Mouse (Mus musculus): ENCODE measurements around the gene Hspb6. TPM values are rescaled to one million over a fixed set of nuclear protein-coding genes. Genes with fewer than 3 reads are reported as not detected.
A peak's percentile ranks its signal among the peaks of the same experiment; 100 is the strongest.

Gene Hspb6
- 6.1 and 6.9 TPM in 2 replicates for polyA plus RNA-seq (2014; fragmentation: Nextera tagmentation; extraction: Ambion mirVana)

DNA sequence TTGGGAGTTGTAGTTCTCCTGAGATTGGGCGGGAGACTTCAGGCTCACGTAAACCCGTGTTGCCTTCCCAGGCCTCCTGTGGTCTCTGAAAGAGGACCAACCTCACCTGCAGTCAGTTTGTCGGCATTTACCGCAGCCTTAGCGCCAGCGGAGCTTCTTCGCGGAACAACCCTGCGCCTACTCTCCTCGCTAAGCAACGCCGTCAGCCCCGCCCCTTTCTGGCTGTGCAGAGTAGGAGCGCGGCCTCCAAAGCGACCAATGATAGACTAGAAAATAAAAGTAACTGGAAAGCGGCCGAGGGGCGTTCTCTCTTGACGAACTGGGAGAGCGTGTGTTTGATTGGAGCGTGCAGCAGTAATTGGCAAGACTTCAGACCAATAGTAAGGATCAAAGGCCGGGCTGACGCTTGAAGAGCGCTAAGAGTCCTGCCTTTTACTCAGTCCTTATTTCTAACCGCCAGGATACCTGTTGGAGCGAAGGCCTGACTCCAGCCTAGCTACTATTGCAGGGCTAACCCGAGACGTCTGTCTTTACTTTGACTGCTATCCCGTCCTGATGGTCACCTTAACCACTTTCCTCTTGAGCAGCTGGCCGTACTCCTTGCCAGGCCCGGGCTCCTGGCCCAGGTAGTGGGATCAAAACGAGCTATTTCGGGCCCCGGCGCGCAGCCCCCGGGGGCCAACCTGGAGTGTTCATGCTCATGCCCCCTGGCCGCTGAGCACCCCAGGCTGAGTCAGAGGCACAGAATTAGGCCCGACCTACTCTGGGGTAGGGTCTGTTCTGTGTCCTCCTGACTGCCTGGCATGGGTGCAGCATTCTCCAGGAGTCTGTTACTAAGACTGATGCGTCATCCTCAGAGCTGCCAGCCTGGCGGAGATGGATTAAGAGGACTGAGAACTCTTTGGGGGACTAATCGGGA is at the start of gene Hspb6, which contains the start of gene Proser3:
Gene Hspb6, plus strand, starts transcription at position 77 of the 919 bp plus-strand sequence.
Gene Proser3, minus strand, starts transcription at position 198 of the 919 bp plus-strand sequence.
- WGBS = under 1% methylated on average over 44 of the region's 44 CpGs
- H3K27me3 ChIP-seq (ENCODE audit: control insufficient read depth, insufficient read depth, low read length) = no peaks in the 10 kb centered on the region
- H3K9me3 ChIP-seq (ENCODE audit: control insufficient read depth, low read length) = no peaks in the 10 kb centered on the region
- H3K4me2 ChIP-seq (ENCODE audit: low read depth, severe bottlenecking) = peak within 1 kb of the TSS; percentile 82
- peak within 1 kb of the TSS; percentile 79 for H3K9ac ChIP-seq (ENCODE audit: low read length)
- ATAC-seq (ENCODE audit: insufficient number of reproducible peaks, low FRiP score, low TSS enrichment, low read depth) = peak; percentile 93
- peak within 1 kb of the TSS; percentile 97 for H3K27ac ChIP-seq (replicated peaks; ENCODE audit: low read depth, low read length)
- peaks cover 11% of the 10 kb centered on the region; the same call in 1 of the 2 replicates for H3K36me3 ChIP-seq (ENCODE audit: control insufficient read depth, insufficient read depth, low read length)
- DNase-seq (ENCODE audit: low spot score) = peak; percentile 96
- peak within 1 kb of the TSS; percentile 55 for H3K4me3 ChIP-seq (ENCODE audit: low read depth, low read length)
- H3K4me1 ChIP-seq (ENCODE audit: control insufficient read depth, insufficient read depth, low read length) = peaks cover 8% of the 10 kb centered on the region; the same call in 1 of the 2 replicates

DNA sequence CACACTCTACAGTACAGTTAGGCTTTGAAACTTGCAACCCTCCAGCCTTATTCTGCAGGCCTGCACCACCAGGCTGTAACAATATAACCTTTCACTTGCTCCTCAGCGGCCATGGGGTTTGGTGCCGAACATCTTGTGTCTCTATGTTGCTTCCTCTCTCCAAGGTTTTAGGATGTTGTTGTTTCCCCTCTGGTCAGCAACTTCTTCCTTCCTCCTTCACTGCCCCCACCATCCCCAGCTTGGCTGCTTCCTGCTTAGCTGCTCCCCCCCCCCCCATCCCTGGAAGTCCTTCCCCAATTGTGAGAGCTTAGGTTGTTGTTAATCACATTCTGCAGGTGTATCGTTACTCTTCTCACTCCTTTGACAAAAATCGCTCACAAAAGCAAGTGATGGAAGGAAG is 43.9 kb upstream of the Hspb6 start:
- Histone ChIP-seq H3K4me3 (ENCODE audit: low read depth, low read length) (no peak overlapping the region), H3K36me3 (ENCODE audit: control insufficient read depth, insufficient read depth, low read length) (no peaks in the 10 kb centered on the region), H3K27me3 (ENCODE audit: control insufficient read depth, insufficient read depth, low read length) (no peaks in the 10 kb centered on the region), H3K27ac (replicated peaks; ENCODE audit: low read depth, low read length) (no peak overlapping the region), H3K4me1 (ENCODE audit: control insufficient read depth, insufficient read depth, low read length) (no peaks in the 10 kb centered on the region), H3K9me3 (ENCODE audit: control insufficient read depth, low read length) (no peaks in the 10 kb centered on the region), H3K4me2 (ENCODE audit: low read depth, severe bottlenecking) (no peak overlapping the region), H3K9ac (ENCODE audit: low read length) (no peak overlapping the region)
- ATAC-seq (ENCODE audit: insufficient number of reproducible peaks, low FRiP score, low TSS enrichment, low read depth) (no peak), DNase-seq (ENCODE audit: low spot score) (no peak)
- WGBS = 72% methylated on average over 4 of the region's 4 CpGs

DNA sequence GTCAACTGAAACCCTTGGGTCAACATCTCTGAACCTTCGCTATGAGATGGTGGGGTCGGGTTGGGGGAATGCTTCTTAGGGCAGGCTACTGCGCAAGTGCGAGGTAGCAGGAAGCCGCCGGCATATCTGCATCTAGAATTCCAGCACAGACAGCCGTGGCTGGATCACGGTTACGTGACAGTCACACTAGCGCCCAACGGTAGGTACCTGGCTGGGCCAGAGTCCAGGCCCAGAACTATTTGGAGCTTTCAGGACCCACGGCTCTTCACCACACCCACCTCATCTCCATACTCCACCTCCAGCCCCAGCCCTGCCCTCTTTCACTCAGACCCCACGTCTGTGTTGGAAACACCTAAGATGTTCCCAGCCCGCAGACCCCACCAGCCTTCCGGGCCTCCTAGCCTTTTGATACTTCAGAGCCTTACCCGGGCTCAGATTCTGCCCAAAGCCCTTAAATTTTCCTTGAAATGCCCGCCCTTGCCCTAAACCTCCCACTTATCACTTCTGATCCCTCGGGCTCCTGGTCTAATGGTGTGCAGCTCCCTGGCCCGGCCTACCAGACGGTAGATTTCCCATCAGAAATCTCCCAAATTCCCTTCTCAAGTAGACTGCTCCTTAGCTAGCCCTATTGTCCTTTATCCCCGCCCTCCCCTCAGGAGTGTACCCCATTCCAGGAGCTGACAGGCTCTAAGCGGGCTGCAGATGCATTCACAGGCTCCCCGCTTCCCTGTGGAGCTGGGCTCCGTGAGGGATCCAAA is 36.8 kb upstream of the Hspb6 start:
- Histone ChIP-seq H3K4me2 (ENCODE audit: low read depth, severe bottlenecking) (no peak overlapping the region), H3K27me3 (ENCODE audit: control insufficient read depth, insufficient read depth, low read length) (no peaks in the 10 kb centered on the region), H3K9me3 (ENCODE audit: control insufficient read depth, low read length) (no peaks in the 10 kb centered on the region), H3K4me1 (ENCODE audit: control insufficient read depth, insufficient read depth, low read length) (no peaks in the 10 kb centered on the region), H3K4me3 (ENCODE audit: low read depth, low read length) (no peak overlapping the region), H3K27ac (replicated peaks; ENCODE audit: low read depth, low read length) (no peak overlapping the region), H3K9ac (ENCODE audit: low read length) (no peak overlapping the region), H3K36me3 (ENCODE audit: control insufficient read depth, insufficient read depth, low read length) (no peaks in the 10 kb centered on the region)
- 53% methylated on average over 24 of the region's 24 CpGs for WGBS
- ATAC-seq (ENCODE audit: insufficient number of reproducible peaks, low FRiP score, low TSS enrichment, low read depth) = no peak
- no peak for DNase-seq (ENCODE audit: low spot score)

DNA sequence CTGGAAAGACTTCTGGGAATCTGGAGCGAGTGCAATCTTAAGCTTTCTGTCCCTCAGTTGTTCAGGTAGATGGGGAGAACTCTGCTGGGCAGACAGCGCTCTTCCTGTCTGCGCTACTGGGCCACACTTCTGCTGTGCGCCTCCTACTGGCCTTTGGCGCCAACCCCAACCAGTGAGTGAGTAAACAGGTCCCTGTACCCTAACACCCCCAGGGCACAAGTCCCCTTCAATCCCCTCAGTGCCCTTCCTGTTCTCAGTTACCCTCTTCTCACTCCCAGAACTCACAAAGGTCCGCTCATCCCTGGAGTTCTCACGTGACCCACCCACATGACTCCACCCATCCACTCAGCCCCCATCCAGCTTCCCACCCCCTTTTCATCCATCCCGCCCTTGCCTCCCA is 33.7 kb upstream of the Hspb6 start:
- no peak overlapping the region for H3K27ac ChIP-seq (replicated peaks; ENCODE audit: low read depth, low read length)
- no peak overlapping the region for H3K4me3 ChIP-seq (ENCODE audit: low read depth, low read length)
- H3K9me3 ChIP-seq (ENCODE audit: control insufficient read depth, low read length) = no peaks in the 10 kb centered on the region
- H3K27me3 ChIP-seq (ENCODE audit: control insufficient read depth, insufficient read depth, low read length) = no peaks in the 10 kb centered on the region
- no peak for ATAC-seq (ENCODE audit: insufficient number of reproducible peaks, low FRiP score, low TSS enrichment, low read depth)
- H3K36me3 ChIP-seq (ENCODE audit: control insufficient read depth, insufficient read depth, low read length) = 0 out of 2 replicates have a peak, but pooled peaks cover 2% of the 10 kb centered on the region
- no peak overlapping the region for H3K4me2 ChIP-seq (ENCODE audit: low read depth, severe bottlenecking)
- no peak for DNase-seq (ENCODE audit: low spot score)
- no peaks in the 10 kb centered on the region for H3K4me1 ChIP-seq (ENCODE audit: control insufficient read depth, insufficient read depth, low read length)
- 40% methylated on average over 8 of the region's 8 CpGs for WGBS
- no peak overlapping the region for H3K9ac ChIP-seq (ENCODE audit: low read length)

DNA sequence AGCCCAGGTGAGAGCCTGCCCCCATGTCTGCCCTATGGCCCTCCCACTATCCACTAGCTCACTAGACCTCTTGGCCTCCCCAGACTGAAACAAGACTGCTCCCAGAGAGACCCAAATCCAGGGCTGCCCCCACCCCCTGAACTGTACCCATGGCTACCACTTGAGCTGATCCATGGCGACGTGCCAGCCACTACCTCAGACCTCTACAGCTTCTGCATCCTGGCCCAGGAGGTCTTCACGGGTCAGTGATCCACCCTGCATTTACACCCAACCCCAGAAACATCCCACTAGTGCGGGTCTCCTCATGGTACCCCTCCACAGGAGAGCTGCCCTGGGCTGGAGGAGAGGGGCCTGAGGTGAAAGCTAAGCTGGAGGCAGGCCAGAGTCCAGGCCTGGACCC is 31.6 kb upstream of the Hspb6 start:
- no peak for ATAC-seq (ENCODE audit: insufficient number of reproducible peaks, low FRiP score, low TSS enrichment, low read depth)
- H3K4me3 ChIP-seq (ENCODE audit: low read depth, low read length) = no peak overlapping the region
- H3K9me3 ChIP-seq (ENCODE audit: control insufficient read depth, low read length) = no peaks in the 10 kb centered on the region
- no peak for DNase-seq (ENCODE audit: low spot score)
- H3K27me3 ChIP-seq (ENCODE audit: control insufficient read depth, insufficient read depth, low read length) = no peaks in the 10 kb centered on the region
- H3K36me3 ChIP-seq (ENCODE audit: control insufficient read depth, insufficient read depth, low read length) = 0 out of 2 replicates have a peak, but pooled peaks cover 5% of the 10 kb centered on the region
- 82% methylated on average over 4 of the region's 4 CpGs for WGBS
- H3K4me2 ChIP-seq (ENCODE audit: low read depth, severe bottlenecking) = no peak overlapping the region
- H3K4me1 ChIP-seq (ENCODE audit: control insufficient read depth, insufficient read depth, low read length) = no peaks in the 10 kb centered on the region
- no peak overlapping the region for H3K27ac ChIP-seq (replicated peaks; ENCODE audit: low read depth, low read length)
- no peak overlapping the region for H3K9ac ChIP-seq (ENCODE audit: low read length)

DNA sequence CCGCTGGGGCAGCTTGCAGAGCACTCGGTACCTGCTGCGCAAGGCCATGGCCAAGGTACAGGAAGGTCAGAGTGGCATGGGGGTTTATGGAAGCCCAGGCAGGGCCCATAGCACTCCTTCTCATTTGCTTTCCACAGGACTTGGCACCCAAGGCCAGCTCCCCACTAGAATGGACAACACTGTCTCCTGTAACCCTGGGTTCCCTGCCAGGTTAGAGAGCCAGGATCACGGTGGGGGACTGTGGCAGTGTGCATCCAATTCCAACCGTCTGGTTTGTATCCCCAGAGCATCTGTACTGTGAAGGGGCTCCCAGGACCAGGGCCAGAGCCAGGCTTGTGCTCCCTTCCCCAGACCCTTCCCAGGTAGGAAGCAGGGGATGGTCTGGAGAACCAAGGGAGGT is 31.1 kb upstream of the Hspb6 start:
- Histone ChIP-seq H3K4me3 (ENCODE audit: low read depth, low read length) (no peak overlapping the region), H3K27ac (replicated peaks; ENCODE audit: low read depth, low read length) (no peak overlapping the region), H3K4me2 (ENCODE audit: low read depth, severe bottlenecking) (no peak overlapping the region), H3K27me3 (ENCODE audit: control insufficient read depth, insufficient read depth, low read length) (no peaks in the 10 kb centered on the region), H3K36me3 (ENCODE audit: control insufficient read depth, insufficient read depth, low read length) (0 out of 2 replicates have a peak, but pooled peaks cover 5% of the 10 kb centered on the region), H3K9me3 (ENCODE audit: control insufficient read depth, low read length) (no peaks in the 10 kb centered on the region), H3K4me1 (ENCODE audit: control insufficient read depth, insufficient read depth, low read length) (no peaks in the 10 kb centered on the region), H3K9ac (ENCODE audit: low read length) (no peak overlapping the region)
- ATAC-seq (ENCODE audit: insufficient number of reproducible peaks, low FRiP score, low TSS enrichment, low read depth) (no peak), DNase-seq (ENCODE audit: low spot score) (no peak)
- 82% methylated on average over 5 of the region's 5 CpGs for WGBS

DNA sequence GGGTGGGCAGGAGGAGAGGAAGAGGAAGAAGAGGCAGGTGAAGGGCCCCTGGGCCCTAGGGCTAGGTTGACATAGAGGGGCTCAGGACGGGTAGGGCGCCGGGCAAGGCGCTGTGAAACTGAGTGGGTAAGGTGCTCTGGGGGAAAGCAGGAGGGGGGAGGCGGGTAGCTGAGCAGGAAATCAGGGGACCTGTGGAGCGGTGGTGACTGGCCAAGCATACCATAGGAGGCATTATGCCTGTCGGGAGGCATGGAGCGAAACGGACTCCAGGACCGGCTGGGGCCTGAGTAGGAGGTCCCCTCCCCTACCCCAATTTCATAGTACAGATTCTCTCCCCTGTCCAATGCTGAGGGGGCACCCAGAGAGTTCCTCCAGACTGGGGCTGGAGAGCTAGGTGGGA is 29.1 kb upstream of the Hspb6 start:
- no peak overlapping the region for H3K27ac ChIP-seq (replicated peaks; ENCODE audit: low read depth, low read length)
- DNase-seq (ENCODE audit: low spot score) = no peak
- H3K9me3 ChIP-seq (ENCODE audit: control insufficient read depth, low read length) = no peaks in the 10 kb centered on the region
- 83% methylated on average over 10 of the region's 10 CpGs for WGBS
- peaks cover 8% of the 10 kb centered on the region; the same call in 1 of the 2 replicates for H3K36me3 ChIP-seq (ENCODE audit: control insufficient read depth, insufficient read depth, low read length)
- H3K4me1 ChIP-seq (ENCODE audit: control insufficient read depth, insufficient read depth, low read length) = 0 out of 2 replicates have a peak, but pooled peaks cover 9% of the 10 kb centered on the region
- H3K9ac ChIP-seq (ENCODE audit: low read length) = no peak overlapping the region
- no peak overlapping the region for H3K4me2 ChIP-seq (ENCODE audit: low read depth, severe bottlenecking)
- no peaks in the 10 kb centered on the region for H3K27me3 ChIP-seq (ENCODE audit: control insufficient read depth, insufficient read depth, low read length)
- no peak for ATAC-seq (ENCODE audit: insufficient number of reproducible peaks, low FRiP score, low TSS enrichment, low read depth)
- no peak overlapping the region for H3K4me3 ChIP-seq (ENCODE audit: low read depth, low read length)

DNA sequence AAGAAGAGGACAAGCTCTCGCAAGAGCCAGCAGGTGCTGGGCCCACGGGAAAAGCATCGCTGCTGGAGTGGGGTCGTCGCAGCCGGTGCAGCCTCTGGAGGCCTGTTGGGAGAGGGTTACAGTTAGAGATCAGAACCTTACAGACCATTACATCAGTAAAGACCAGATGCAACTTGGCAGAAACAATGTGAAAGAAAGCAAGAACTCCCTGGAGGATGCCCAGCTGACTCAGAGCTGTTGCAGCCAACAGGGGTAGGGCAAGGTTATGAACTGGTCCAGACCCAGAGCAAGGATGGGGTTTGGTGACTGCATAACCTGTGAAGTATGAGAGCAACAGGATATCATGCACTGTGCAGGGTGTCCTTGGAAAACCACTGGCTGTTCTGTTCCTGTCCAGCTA is 27.5 kb upstream of the Hspb6 start:
- Histone ChIP-seq H3K9ac (ENCODE audit: low read length) (no peak overlapping the region), H3K4me3 (ENCODE audit: low read depth, low read length) (no peak overlapping the region), H3K27ac (replicated peaks; ENCODE audit: low read depth, low read length) (no peak overlapping the region), H3K9me3 (ENCODE audit: control insufficient read depth, low read length) (no peaks in the 10 kb centered on the region), H3K27me3 (ENCODE audit: control insufficient read depth, insufficient read depth, low read length) (no peaks in the 10 kb centered on the region), H3K4me1 (ENCODE audit: control insufficient read depth, insufficient read depth, low read length) (0 out of 2 replicates have a peak, but pooled peaks cover 9% of the 10 kb centered on the region), H3K4me2 (ENCODE audit: low read depth, severe bottlenecking) (no peak overlapping the region), H3K36me3 (ENCODE audit: control insufficient read depth, insufficient read depth, low read length) (peaks cover 19% of the 10 kb centered on the region)
- WGBS = 81% methylated on average over 6 of the region's 6 CpGs
- no peak for ATAC-seq (ENCODE audit: insufficient number of reproducible peaks, low FRiP score, low TSS enrichment, low read depth)
- DNase-seq (ENCODE audit: low spot score) = no peak
